Comparison of ENCODE assay signal across 14 mouse cellular contexts in genomic region chr8:121613419-121613818, GRCm38 (mm10). TPM values are rescaled to one million over a fixed set of nuclear protein-coding genes. Genes with fewer than 3 reads are reported as not detected.
"Had no signal": no experiment of that assay in that cellular context is flagged by ENCODE, and none has a peak within 500 bp of the region (broad histone marks: within the 10 kb centered on the region; RNA-seq: fewer than 3 reads in every experiment).

No protein-coding gene starts in this region.

- H3K4me2 ChIP-seq: limb, embryonic 13.5 days; midbrain, embryonic 13.5 days had no signal

- H3K9ac ChIP-seq: limb, embryonic 13.5 days; liver, embryonic 14.5 days; midbrain, embryonic 13.5 days had no signal

- ATAC-seq: midbrain, embryonic 13.5 days had no signal

- DNase-seq: kidney, postnatal 36 days; left cerebral cortex, postnatal 4 days; lung, adult 18-20 months; retina, postnatal 1 day; right cerebral cortex, postnatal 4 days; spleen, adult 18-20 months; thymus, adult 18-20 months; thymus, postnatal 14 days had no signal

- H3K4me1 ChIP-seq: limb, embryonic 13.5 days had no signal

- H3K9me3 ChIP-seq: limb, embryonic 13.5 days; midbrain, embryonic 13.5 days had no signal

- H3K27ac ChIP-seq: kidney, postnatal 0 days; limb, embryonic 13.5 days; liver, embryonic 14.5 days; midbrain, embryonic 13.5 days had no signal

- H3K27me3 ChIP-seq: limb, embryonic 13.5 days; midbrain, embryonic 13.5 days had no signal

- H3K4me3 ChIP-seq: limb, embryonic 13.5 days; midbrain, embryonic 13.5 days; myocyte had no signal

RNA-seq across cellular contexts. Expression of gene Zcchc14, which starts 39.3 kb away (rescaled TPM):
- total RNA-seq: megakaryocyte-erythroid progenitor cell, adult 5-6 weeks had no signal
